Mouse (Mus musculus) c-Kit-positive CD71-negative TER-119-negative erythroid progenitor cells, embryonic 14.5 days (primary cell): Measurements from ENCODE around the gene Cd300ld3.
"Not testable (repeated sequence)": the region's sequence is repeated elsewhere in the genome, so short reads cannot be mapped to it uniquely, and the experiment has no call there.

Experiments
- DNase-seq: peaks from one replicate; pipeline ENCODE4 v3.0.0-alpha.2; 2013; ENCODE audit warnings: low read depth

Gene Cd300ld3

DNA sequence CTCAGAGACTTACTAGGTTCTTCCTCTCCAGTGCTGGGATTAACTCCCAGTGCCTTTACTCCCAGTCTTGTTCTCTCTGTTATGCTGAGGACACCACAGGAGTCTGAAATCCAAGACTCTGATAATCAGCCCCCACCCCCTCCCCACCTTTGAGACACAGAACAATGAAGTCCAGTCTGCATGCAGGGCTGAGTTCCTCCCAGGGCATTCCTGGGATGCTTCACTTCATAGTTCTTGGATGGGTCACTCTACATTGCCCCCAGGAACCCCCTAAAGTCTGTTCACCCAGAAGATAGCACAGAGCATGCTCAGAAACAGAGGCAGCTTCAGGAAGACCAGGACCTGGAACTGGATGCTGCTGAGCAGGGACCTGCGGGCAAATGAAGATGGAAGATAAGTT lies 4.8 kb upstream of the Cd300ld3 start:
- DNase-seq, result no peak

DNA sequence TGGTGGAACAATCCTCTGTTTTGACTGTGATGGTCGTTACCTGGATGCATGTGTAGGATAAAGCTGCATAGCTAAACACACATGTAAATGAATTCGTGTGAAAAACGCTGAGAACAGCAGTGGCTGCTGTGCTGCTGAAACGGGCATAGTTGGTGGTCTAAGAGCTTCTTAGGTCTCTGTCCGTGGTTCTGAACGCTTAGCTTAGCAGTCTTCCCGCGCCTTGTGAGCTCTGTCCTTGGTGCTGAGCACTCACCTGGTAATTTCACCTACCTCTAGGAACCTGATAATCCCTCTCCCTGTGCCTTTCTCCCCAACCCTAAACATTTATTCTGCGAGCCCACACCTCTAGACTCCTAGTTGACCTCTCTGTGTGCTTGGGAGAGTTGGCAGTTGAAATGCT lies 4.0 kb upstream of the Cd300ld3 start:
- DNase-seq, result peak; percentile 52

DNA sequence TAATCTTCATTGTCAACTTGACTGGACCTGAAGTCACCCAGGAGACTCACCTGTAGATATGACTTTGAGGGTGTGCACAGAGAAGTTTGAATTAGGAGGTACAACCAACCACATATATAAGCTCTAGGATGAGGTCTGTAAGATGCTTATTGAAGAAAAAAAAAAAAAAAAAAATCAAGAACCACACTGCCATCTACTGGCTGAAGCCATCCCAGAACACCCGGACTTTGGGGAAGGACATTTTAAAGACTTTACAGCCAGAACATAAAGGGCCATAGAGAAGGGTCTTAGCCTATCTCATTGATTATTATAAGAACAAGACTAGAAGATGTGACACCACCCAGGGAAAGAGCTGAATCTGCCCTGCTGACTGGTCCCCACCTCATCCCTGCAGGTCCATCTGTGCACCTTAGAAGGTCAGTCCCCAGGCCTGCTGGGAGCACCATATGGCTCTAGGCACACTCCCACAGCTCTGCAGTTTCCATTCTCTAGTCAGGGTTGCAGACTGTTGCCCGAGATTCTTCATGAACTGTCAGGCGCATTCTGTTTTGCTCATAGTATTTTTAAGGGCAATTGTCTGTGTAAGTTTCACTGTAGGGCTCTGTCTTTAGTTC lies 1.2 kb upstream of the Cd300ld3 start:
- DNase-seq, result no peak

DNA sequence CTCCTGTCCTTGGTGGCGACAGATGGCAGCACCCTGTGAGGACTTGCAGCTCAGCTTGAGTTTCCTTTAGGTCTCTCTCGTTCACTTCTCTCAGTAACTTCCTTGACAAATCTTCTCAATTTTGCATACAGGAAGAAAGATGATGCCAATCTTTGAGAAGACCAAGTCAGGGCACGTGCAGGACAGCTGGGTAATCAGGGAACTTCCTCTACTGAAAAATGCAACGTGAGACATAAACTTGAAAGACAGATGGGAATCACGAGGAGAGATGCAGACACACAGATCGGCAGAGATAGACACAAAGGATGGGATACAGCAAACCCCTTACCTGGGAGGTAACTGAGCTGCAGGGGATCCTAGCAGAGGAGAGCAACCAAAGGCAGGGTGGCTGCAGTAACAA lies 10.5 kb downstream of the Cd300ld3 start, which contains the start of gene Cd300ld5:
Gene Cd300ld5 (minus strand): TSS at position 101 of the 400 bp plus-strand sequence.
- DNase-seq, result not testable (repeated sequence)

DNA sequence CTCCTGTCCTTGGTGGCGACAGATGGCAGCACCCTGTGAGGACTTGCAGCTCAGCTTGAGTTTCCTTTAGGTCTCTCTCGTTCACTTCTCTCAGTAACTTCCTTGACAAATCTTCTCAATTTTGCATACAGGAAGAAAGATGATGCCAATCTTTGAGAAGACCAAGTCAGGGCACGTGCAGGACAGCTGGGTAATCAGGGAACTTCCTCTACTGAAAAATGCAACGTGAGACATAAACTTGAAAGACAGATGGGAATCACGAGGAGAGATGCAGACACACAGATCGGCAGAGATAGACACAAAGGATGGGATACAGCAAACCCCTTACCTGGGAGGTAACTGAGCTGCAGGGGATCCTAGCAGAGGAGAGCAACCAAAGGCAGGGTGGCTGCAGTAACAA lies 21.3 kb downstream of the Cd300ld3 start, which contains the start of gene Cd300ld4:
Gene Cd300ld4 (minus strand): TSS at position 101 of the 400 bp plus-strand sequence.
- not testable (repeated sequence) for DNase-seq

DNA sequence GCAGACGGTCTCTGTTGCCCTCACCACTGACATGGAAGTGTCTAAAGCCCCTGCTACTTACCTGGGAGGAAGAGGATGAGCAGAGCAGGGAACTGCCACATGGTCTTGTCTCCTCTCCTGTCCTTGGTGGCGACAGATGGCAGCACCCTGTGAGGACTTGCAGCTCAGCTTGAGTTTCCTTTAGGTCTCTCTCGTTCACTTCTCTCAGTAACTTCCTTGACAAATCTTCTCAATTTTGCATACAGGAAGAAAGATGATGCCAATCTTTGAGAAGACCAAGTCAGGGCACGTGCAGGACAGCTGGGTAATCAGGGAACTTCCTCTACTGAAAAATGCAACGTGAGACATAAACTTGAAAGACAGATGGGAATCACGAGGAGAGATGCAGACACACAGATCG lies 32.1 kb downstream of the Cd300ld3 start, which contains the start of gene Cd300ld2:
Gene Cd300ld2 (minus strand): TSS at position 101 of the 400 bp plus-strand sequence.
- not testable (repeated sequence) for DNase-seq

DNA sequence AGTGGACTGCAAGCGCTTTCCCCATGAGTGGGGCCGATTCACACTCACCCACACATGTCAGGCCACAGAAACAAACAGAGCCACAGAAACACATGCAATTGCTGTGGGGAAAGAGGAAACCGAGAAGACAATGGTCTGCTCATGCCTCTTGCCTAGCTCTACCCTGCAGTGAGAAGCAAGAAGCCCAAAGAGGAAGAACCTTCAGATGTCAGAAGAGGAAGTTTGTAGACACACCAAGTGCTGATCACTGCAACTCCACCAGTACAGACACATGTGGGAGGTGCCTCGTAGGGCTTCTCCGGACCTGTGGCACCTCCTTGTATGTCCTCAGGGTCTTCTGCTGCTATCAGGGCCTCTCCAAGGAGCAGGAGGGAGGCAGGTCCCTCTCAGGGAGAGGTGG lies 44.1 kb downstream of the Cd300ld3 start:
- DNase-seq, result no peak

DNA sequence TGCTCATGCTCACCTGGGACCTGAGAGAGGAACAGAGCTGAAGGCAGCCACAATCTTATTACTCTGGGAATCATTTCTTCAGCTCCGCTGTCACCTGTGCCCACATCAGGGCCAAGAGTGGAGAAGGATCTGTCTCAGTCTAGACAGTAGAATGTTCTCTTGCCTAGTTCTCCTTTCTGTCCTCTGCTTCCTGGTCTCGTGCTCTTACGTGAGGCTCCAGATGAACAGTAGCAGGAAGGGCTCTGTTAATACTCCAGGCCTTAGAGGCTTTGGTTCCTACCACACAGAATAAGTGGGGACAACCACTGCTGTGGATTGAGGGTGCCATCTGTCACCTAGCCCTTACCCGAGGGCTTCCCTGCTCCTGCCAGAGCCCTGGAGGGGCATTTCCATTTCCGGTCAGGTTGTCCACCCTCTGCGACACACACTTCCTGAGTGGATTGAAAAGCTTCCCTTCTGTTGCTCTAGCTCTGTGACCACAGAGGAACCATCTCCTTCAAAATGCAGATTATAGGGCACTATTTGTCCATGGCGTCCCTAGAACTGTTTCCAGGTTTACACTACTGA lies 46.7 kb downstream of the Cd300ld3 start, which contains the start of gene Cd300c2:
Gene Cd300c2 (minus strand): TSS at position 407 of the 567 bp plus-strand sequence.
- no peak for DNase-seq
